Mouse (Mus musculus): ENCODE measurements around the gene Etv6. TPM values are rescaled to one million over a fixed set of nuclear protein-coding genes. Genes with fewer than 3 reads are reported as not detected.

The Etv6 gene
- polyA plus RNA-seq, 1 experiment from 2014 or later = 5.9 TPM

- no peak overlapping the region for H3K4me3 ChIP-seq (ENCODE audit: low read depth, low read length)
- 38% methylated on average over 6 of the region's 6 CpGs for WGBS
- H3K36me3 ChIP-seq (ENCODE audit: control insufficient read depth, insufficient read depth, low read length) = no peaks in the 10 kb centered on the region
- H3K4me2 ChIP-seq (replicated peaks; ENCODE audit: low read depth) = no peak overlapping the region
- peaks cover 13% of the 10 kb centered on the region for H3K4me1 ChIP-seq (replicated peaks; ENCODE audit: control insufficient read depth, insufficient read depth)
- TF ChIP-seq CTCF (IDR thresholded peaks at IDR 0.05; ENCODE audit: low read depth) (no peak), EP300 (optimal IDR thresholded peaks at IDR 0.05) (no peak)
- H3K27ac ChIP-seq (replicated peaks) = peak overlapping the region; percentile 5; the same call in 1 of the 2 replicates
- DNase-seq (ENCODE audit: low spot score) (peak; percentile 40), ATAC-seq (ENCODE audit: low FRiP score, low TSS enrichment) (no peak)
- H3K9me3 ChIP-seq (ENCODE audit: control insufficient read depth, low read length) = no peaks in the 10 kb centered on the region
- no peak overlapping the region for H3K9ac ChIP-seq (ENCODE audit: low read length)
- H3K27me3 ChIP-seq (ENCODE audit: control insufficient read depth, insufficient read depth, low read length) = no peaks in the 10 kb centered on the region
Observed at GRCm38 (mm10) chr6:134186286-134186903, 150.9 kb downstream of the Etv6 start.

DNA sequence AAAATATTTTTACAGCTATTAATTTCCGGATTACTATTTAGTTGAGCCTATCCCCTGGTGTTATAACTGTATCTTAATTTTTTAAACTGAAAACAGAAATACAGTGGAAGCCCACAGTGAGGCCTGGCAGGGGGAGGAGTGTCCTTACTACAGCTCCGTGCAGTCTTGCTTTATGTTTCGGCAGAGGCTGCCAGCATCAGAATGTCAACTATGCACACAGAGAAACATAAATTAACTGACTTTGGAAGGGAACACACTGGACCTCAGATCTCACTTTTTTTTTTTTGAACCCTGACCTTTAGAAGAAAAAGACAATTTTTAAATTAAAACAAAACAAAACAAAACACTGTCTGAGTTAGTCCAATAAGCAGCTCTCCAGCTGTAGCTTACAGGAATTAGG is 153.2 kb downstream of the Etv6 start:
- ATAC-seq (ENCODE audit: low FRiP score, low TSS enrichment) (no peak), DNase-seq (ENCODE audit: low spot score) (no peak)
- H3K9me3 ChIP-seq (ENCODE audit: control insufficient read depth, low read length) = no peaks in the 10 kb centered on the region
- no peak overlapping the region for H3K4me3 ChIP-seq (ENCODE audit: low read depth, low read length)
- no peak overlapping the region for H3K9ac ChIP-seq (ENCODE audit: low read length)
- H3K27ac ChIP-seq (replicated peaks) = no peak overlapping the region
- H3K27me3 ChIP-seq (ENCODE audit: control insufficient read depth, insufficient read depth, low read length) = no peaks in the 10 kb centered on the region
- WGBS = 24% methylated on average over 3 of the region's 3 CpGs
- H3K36me3 ChIP-seq (ENCODE audit: control insufficient read depth, insufficient read depth, low read length) = no peaks in the 10 kb centered on the region
- TF ChIP-seq EP300 (optimal IDR thresholded peaks at IDR 0.05) = no peak
- peaks cover 11% of the 10 kb centered on the region; the same call in 1 of the 2 replicates for H3K4me1 ChIP-seq (replicated peaks; ENCODE audit: control insufficient read depth, insufficient read depth)
- H3K4me2 ChIP-seq (replicated peaks; ENCODE audit: low read depth) = no peak overlapping the region

- Histone ChIP-seq H3K27me3 (ENCODE audit: control insufficient read depth, insufficient read depth, low read length) (no peaks in the 10 kb centered on the region), H3K9ac (ENCODE audit: low read length) (no peak overlapping the region), H3K4me1 (replicated peaks; ENCODE audit: control insufficient read depth, insufficient read depth) (peaks cover 11% of the 10 kb centered on the region; the same call in 1 of the 2 replicates), H3K36me3 (ENCODE audit: control insufficient read depth, insufficient read depth, low read length) (no peaks in the 10 kb centered on the region), H3K9me3 (ENCODE audit: control insufficient read depth, low read length) (no peaks in the 10 kb centered on the region), H3K4me3 (ENCODE audit: low read depth, low read length) (no peak overlapping the region), H3K4me2 (replicated peaks; ENCODE audit: low read depth) (no peak overlapping the region), H3K27ac (replicated peaks) (peak overlapping the region; percentile 67)
- ATAC-seq (ENCODE audit: low FRiP score, low TSS enrichment) (no peak), DNase-seq (ENCODE audit: low spot score) (no peak)
- WGBS = 13% methylated on average over 5 of the region's 5 CpGs
- TF ChIP-seq EP300 (optimal IDR thresholded peaks at IDR 0.05) = no peak
- no peak for TF ChIP-seq CTCF (IDR thresholded peaks at IDR 0.05; ENCODE audit: low read depth)
Observed at GRCm38 (mm10) chr6:134189174-134189573, 153.7 kb downstream of the Etv6 start.

GRCm38 (mm10) chr6:134189575-134190132 is 154.2 kb downstream of the Etv6 start:
- H3K27ac ChIP-seq (replicated peaks) = peak overlapping the region; percentile 67
- peaks cover 11% of the 10 kb centered on the region; the same call in 1 of the 2 replicates for H3K4me1 ChIP-seq (replicated peaks; ENCODE audit: control insufficient read depth, insufficient read depth)
- DNase-seq (ENCODE audit: low spot score) = no peak
- no peak overlapping the region for H3K9ac ChIP-seq (ENCODE audit: low read length)
- no peak overlapping the region for H3K4me3 ChIP-seq (ENCODE audit: low read depth, low read length)
- H3K9me3 ChIP-seq (ENCODE audit: control insufficient read depth, low read length) = no peaks in the 10 kb centered on the region
- WGBS = 48% methylated on average over 7 of the region's 7 CpGs
- no peaks in the 10 kb centered on the region for H3K36me3 ChIP-seq (ENCODE audit: control insufficient read depth, insufficient read depth, low read length)
- TF ChIP-seq EP300 (optimal IDR thresholded peaks at IDR 0.05) (no peak), CTCF (IDR thresholded peaks at IDR 0.05; ENCODE audit: low read depth) (no peak)
- peak; percentile 41; the same call in 1 of the 2 replicates for ATAC-seq (ENCODE audit: low FRiP score, low TSS enrichment)
- no peak overlapping the region for H3K4me2 ChIP-seq (replicated peaks; ENCODE audit: low read depth)
- no peaks in the 10 kb centered on the region for H3K27me3 ChIP-seq (ENCODE audit: control insufficient read depth, insufficient read depth, low read length)

- no peaks in the 10 kb centered on the region for H3K27me3 ChIP-seq (ENCODE audit: control insufficient read depth, insufficient read depth, low read length)
- H3K36me3 ChIP-seq (ENCODE audit: control insufficient read depth, insufficient read depth, low read length) = no peaks in the 10 kb centered on the region
- DNase-seq (ENCODE audit: low spot score) (no peak), ATAC-seq (ENCODE audit: low FRiP score, low TSS enrichment) (no peak)
- H3K4me3 ChIP-seq (ENCODE audit: low read depth, low read length) = no peak overlapping the region
- no peaks in the 10 kb centered on the region for H3K9me3 ChIP-seq (ENCODE audit: control insufficient read depth, low read length)
- H3K27ac ChIP-seq (replicated peaks) = no peak overlapping the region
- TF ChIP-seq EP300 (optimal IDR thresholded peaks at IDR 0.05) (no peak), CTCF (IDR thresholded peaks at IDR 0.05; ENCODE audit: low read depth) (no peak)
- H3K4me1 ChIP-seq (replicated peaks; ENCODE audit: control insufficient read depth, insufficient read depth) = peaks cover 11% of the 10 kb centered on the region; the same call in 1 of the 2 replicates
- H3K4me2 ChIP-seq (replicated peaks; ENCODE audit: low read depth) = no peak overlapping the region
- no peak overlapping the region for H3K9ac ChIP-seq (ENCODE audit: low read length)
- 52% methylated on average over 7 of the region's 7 CpGs for WGBS
Observed at GRCm38 (mm10) chr6:134190597-134191278, 155.2 kb downstream of the Etv6 start.

DNA sequence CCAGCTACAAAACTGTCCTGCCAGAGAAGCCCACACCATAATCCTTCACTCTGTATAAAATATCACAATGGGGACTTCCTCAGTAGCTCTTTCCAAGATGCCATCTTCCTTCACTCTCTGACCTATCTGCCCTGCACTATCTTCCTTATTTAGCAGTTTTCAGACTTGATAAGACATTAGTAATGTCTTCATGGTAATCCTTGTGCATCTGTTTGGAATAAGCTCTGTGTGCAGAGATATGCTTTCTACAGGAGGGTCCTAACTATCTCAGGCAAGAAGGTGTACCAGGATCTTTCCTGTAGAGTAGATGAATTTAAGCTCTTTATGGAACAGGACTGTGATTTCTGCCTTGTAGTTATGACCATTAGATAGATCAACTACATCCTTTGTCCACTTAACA is 157.2 kb downstream of the Etv6 start:
- Histone ChIP-seq H3K4me2 (replicated peaks; ENCODE audit: low read depth) (no peak overlapping the region), H3K4me3 (ENCODE audit: low read depth, low read length) (no peak overlapping the region), H3K9ac (ENCODE audit: low read length) (no peak overlapping the region), H3K36me3 (ENCODE audit: control insufficient read depth, insufficient read depth, low read length) (no peaks in the 10 kb centered on the region), H3K9me3 (ENCODE audit: control insufficient read depth, low read length) (no peaks in the 10 kb centered on the region), H3K4me1 (replicated peaks; ENCODE audit: control insufficient read depth, insufficient read depth) (peaks cover 11% of the 10 kb centered on the region; the same call in 1 of the 2 replicates), H3K27ac (replicated peaks) (no peak overlapping the region), H3K27me3 (ENCODE audit: control insufficient read depth, insufficient read depth, low read length) (no peaks in the 10 kb centered on the region)
- TF ChIP-seq EP300 (optimal IDR thresholded peaks at IDR 0.05) (no peak), CTCF (IDR thresholded peaks at IDR 0.05; ENCODE audit: low read depth) (no peak)
- DNase-seq (ENCODE audit: low spot score) = no peak
- no peak for ATAC-seq (ENCODE audit: low FRiP score, low TSS enrichment)
